Mouse (Mus musculus): ENCODE measurements around the gene Pgpep1.

Gene Pgpep1

DNA sequence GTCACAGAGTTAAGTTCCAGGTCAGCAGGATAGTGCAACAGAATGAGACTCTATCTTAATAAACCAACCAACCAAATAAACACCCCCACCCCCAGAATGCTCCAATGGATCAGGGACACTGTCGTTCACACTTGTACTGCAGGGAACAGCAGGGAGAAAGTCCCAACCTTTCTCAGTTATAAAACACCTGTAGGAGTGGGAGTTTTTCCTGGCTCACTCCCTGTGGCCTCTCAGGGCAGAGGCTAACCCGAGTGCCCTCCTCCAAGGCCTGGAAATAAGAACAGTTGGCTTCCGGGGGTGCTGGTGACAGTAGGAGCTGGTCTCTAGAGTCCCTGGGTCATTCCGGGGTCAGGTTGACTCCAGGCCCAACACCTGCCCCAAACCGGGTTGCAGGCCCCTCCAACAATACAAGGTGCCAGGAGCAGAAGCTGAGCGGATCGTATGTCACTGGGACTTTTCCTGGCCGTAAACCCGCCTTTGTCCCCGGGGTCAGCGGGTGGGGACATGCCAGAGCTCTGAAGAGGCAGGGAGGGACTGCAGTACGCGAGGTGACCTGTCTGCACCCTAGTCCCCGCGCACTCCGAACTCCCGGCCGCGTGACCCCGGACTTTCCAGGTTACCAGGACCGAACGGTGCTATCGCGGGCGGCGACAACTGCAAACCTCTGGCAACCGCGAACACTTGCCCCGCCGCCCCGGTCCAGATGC is 1.1 kb downstream of the Pgpep1 start:
- DNase-seq = no peak

DNA sequence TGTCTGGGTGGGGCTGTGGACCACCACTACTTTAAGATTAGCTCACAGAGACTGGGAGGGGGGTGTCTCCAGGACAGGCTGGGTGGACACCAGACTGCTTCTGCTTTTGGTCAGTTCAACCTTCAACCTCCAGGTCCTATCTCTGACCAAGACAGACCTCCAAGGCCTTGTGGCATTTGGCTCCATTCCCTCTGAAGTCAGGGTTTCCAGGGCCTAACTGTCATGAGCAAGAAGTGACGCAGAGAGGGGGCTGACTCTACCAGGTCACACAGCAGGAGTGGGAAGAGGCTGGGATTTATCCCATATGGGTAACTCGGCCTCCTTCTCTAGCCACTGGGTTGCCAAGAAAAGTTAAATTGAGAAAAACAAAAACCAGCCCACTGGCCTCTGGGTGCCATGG is 2.4 kb downstream of the Pgpep1 start:
- no peak for DNase-seq

DNA sequence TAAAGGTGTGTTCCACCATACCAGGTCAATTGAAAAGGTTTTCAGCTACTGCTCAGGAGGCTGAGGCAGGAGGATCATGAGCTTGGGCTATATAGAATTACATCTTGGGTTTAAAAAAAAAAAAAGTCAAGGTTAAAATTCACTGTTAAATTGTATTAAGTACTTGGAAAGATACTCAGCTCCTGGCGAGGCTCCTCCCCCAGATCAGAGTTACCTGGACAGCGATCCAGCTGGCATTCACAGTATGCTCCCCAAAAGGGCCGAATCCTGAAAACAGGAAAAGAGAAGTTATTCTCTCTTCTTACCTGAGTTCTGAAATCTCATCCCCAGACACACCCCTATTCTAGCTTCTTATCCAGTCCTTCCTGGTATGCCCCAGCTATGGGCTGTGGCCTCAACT is 3.0 kb downstream of the Pgpep1 start:
- DNase-seq = no peak

DNA sequence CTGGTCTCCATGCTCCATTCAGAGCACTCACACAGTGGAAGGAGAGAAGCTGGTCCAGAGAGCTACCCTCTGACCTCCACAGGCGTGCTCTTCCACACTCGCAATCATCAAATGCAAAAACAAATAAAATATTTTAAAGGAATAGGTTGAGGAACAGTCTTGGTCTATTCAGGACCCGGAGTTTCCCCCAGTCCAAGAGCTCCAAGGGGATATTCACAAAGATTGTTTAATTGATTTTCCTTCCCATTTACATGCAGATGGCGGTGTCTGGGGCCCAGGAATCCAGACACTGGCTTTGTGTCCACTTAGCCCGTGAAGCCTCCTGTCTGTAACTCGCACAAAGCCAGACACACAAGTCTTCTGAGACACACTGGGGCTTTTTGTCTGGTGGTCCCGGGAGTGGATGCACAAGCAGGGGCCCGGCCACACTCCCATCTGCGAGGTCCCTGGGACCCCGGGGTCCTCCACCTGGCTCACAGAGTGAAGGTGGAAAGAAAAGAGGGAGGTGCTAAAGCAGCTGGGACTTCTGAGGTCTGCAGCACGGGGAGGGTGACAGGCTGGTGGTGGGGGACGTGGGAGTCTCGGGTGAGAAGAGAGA is 3.9 kb downstream of the Pgpep1 start:
- DNase-seq = no peak

DNA sequence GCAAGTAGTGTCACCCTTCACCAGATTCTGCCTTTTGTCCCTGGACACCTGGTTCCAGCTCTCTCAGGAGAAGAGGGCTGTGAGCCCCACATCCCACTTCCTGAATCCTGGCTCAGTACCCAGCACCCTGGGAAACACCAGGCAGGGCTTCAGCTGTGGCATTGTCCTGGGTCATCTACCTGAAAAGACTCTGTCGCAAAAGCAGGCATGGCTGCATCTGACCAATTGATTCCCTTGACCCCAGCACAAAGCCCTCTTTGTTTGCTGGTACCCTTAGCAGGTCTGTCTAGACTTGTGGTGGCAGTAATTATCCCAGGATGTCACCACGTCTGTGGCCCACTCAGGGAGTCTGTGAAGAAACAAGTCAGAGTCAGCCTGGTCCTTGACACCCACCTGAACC is 4.7 kb downstream of the Pgpep1 start:
- no peak for DNase-seq

DNA sequence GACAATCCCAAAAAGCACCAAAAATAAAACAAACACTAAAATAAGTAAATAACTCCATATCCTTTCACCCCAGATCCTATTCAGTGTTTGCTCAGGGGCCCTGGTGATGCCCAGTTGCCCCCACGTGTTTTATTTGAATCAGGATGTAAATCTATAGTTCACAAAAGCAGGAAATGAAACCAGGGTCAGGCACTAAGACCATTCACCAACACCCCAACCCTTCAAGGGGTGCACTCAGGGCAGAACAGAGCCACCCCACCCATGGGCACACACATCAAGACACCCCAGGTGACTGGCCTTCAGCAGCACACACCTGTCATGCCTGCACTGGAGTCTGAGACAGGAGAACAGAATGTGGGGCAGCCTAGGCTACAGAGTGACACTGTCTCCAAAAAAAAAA is 6.1 kb downstream of the Pgpep1 start:
- no peak for DNase-seq

DNA sequence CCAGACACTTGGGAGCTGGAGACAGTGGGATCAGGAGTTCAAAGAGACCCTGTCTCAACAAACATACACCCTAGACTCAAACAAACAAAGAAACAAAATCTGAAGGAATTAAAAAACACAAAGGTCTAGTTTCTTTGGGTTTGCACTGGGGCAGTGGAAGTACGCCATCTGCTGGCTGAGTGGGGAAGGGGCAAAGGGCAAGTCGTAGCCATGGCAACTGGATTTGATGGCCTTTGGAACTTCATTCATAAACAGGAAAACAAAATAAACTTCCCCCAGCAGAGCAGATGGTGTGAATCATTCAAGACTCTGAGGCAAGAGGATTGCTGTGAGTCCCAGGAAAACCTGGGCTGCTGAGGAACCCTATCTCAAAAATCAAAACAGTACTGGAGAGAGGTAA is 7.0 kb downstream of the Pgpep1 start:
- peak; percentile 87 for DNase-seq

DNA sequence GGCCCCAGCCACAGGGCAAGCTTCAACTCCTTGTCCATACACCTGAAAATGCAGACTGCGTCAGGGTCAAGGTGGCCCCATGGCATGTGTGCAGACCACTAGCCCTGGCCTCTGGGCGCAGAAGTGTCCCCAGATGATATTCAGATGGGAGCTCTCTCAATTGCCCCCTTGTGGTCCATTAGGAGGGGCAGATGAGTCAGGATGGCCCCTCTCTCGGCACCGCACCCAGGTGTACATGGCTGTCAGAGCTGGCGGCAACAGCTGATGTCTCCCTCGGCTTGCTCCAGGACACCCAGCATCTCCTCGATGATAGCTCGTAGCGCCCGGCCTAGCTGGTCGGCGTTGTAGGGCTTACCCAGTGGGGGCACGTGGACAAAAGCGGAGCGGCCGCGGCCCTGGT is 9.8 kb downstream of the Pgpep1 start:
- DNase-seq = no peak

DNA sequence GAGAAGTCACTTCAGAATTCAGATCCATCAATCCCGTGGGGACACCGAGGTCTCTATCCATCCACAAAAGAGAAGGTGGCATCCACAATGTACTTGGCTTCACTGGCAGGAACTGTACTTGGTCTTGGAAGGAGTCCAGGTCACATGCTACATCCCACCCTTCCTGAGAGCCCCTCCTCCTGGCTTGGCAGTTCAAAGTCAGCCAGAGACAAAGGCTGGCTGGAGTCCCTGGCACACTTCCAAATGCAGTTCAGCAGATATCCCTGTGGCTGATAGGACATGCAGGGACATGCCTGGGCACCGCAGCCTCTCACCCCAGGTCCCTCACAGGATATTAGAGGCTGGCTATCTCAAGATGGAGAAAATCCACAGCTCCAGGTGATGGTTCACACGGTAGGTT is 10.9 kb downstream of the Pgpep1 start:
- peak; percentile 93 for DNase-seq

DNA sequence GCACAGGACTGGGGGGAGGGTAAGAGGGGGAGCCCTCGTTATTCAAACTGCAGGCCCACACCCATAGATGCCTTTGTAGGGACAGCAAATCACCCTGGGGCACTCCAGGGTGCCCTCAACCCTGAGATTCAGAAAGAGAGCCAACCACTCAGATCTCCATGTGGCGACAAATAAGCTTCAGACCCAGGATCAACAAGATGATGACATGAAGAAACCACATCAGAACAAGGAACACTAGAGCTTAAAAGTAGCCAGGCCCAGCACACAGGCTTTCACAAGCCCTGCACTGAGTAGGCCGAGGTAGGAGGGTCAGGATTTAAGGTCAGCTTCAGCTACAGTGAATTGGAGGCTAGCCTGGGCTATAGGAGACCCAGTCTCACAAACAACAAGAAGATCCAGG is 11.3 kb downstream of the Pgpep1 start:
- DNase-seq = no peak

DNA sequence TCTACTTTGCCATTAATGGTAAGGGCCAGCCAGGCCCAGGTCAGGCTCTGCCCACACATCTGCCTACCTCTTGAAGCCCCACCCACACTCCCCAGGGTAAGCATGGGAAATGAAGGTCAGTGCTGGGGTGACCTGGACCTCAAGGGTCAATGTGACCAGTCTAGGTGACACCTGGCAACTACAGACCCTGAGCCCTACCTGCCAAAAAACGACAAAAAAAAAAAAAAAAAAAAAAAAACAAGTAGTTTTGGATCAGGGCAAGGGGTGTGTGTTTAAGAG is 12.1 kb downstream of the Pgpep1 start:
- no peak for DNase-seq

DNA sequence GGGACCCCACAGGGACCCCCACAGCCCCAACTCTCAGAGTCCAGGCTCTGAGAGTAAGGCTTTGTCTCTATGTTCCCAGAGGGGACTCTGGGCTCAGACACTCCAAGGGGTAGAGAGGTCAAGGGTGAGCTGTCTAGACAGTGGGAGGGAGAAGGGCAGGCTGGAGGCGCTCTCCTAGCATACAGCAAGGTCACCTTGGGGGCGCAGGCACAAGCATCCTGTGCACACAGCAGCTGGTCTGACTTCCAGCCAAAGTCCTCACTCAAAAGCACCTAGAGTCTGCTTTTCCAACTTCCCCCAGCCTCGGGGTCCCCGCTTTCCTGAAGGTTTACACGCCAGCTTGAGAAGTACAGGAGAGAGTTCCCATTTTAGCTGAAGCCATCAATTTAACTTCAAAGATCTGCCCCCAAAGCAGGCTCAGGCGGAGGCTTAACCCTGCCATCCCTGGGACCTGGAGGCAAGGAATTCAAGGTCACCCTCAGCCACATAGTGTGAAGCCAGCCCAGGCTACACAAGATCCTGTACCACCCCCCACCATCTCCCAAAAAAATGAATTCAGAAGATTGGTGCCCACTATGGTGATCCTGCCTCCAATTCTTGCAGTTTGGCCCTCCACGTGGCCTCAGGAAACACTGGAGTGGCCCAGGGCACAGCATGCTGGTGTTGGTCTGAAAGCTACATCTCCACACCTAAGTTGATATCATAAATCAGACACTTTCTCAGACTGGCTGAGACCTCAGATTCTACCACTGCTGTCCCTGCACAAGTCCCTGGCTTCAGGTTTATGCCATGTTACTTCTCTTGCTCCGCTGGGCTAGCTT is 12.6 kb downstream of the Pgpep1 start:
- DNase-seq = no peak

DNA sequence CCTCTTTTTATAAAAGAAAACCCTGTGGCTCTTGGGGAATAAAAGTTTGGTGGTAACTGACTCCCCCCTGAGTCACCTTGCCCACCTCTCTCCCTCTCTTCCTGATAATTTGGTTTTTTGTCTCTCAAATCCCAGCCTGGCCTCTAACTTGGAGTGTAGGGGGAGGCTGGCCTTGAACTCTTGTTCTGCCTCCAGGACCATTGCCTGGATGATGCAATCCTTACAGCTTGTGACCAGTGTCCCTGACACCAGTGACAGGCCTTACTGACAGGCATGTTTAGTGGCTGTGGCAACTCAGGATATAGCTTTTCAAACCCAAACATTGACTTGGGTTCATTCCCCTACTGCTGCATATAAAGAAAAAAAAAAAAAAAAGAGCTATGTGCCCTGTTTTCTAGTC is 13.4 kb downstream of the Pgpep1 start:
- no peak for DNase-seq

DNA sequence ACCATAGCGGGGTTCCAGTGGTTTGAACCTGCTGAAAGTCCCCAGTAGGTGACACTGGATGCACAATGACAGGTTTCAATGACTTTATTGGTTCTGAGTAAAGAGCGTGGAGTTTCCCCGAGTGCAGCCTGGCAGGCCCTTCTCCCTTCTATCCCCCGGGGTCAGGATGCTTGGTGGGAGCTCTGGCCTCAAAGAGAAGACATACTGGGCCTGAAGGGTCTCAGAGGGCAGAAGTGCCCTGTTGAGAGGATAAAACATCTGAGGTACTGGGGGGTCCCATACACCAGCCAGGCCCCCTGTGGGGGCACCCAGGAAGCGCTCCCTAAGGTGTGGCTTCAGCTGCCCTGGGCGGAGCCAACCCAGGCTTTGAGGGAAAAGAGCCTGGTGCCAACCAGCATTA is 13.8 kb downstream of the Pgpep1 start:
- no peak for DNase-seq

DNA sequence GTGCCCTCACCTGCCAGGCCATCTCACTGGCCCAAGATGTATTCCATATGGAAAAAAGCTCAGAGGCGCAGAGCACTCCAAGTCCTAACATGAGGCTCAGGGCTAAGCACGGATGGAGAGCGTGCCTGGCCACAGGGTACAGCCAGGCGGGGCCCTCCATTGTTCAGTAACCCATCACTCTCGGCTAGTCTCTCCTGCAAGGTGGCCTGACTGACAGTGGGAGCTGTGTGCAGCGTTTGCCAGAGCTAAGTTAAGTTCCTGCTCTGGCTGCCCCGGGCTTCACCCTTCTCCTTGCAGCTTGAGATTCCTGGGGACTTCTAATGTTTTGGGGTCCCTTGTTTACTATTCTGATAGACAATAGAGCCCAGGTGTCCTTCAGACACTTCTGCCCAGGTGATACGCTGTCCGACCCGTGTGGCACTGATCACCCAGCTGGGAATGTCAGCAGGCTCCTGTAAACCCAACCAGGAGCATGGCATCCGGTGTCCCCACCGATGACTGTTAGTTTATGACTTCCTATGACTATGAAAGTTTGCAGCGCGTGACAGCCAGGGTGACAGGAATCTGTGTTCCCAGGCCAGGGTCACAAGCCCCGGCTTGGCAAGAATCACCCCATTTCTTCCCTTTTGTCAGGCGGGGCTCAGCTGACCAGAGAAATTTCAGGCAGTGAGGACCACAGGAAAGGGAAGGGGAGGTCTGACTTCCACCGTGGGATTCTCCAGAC is 14.5 kb downstream of the Pgpep1 start:
- peak; percentile 45 for DNase-seq

DNA sequence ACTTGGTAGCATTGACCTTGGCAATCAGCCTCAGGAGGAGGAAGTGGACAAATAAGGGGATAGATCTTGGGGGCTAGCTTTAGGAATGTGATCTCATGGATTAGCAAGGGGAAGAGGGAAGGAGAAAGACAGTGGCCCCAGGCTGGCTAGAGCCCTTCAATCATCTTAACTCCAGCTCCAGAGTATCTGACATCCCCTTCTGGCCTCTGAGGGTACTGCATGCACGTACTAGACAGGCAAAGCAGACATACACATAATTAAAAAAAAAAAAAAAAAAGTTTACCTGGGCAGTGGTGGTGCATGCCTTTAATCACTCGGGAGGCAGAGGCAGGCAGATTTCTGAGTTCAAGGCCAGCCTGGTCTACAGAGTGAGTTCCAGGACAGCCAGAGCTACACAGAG is 16.1 kb downstream of the Pgpep1 start:
- peak; percentile 53 for DNase-seq

DNA sequence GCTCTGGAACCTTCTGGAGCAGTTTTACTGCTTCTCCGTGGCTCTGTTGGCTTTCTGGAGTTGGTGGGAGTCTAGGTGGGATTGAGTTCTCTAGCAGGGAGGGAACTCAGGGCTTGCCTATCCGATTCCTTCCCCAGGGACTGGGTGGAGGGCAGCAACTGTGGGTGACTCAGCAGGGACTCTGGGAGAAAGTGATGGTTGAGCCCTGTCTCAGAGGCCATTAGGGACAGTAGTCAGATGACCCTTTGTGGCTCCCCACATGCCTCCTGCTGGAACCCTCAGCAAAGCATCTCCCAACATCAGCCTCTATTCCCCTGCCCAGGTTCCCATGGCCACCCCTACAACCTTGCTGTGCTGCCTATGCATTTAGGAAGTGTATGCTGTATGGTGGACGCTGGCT is 17.2 kb downstream of the Pgpep1 start:
- no peak for DNase-seq

DNA sequence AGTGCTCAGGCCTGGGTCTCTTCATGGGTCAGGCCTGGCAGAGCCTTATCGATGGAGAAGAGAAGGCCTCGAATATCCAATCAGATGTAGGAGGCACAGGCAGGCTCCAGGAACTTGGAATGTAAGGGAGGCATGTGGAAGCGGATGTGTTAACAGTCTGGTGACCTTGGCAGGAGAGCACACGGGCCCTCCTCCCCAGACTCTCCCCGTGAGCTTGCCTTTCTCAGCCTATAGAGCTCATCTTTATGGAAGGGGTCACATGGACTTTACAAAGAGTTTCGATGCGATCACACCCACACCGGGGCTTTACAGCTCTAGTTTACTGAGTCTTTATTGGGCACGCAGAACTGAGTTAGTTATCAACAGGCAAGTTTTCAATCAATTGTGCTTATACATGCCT is 21.4 kb downstream of the Pgpep1 start:
- DNase-seq = no peak

DNA sequence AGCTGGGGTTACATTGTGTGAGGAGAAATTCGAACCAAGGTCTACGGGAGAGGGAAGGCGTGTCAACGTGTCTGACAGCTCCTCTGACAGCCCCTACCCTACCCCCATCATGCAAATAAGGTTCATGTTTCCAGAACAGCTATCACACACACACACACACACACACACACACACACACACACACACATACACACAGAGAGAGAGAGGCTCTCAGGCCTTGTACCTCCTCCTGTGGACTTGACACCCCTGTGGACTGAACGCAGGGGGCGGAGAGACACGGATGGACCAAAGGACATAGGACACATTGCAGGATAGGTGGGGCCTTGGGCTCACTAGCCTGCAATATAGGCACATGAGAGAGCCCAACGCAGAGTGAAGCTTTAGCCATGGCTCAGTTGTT is 23.4 kb downstream of the Pgpep1 start:
- no peak for DNase-seq

DNA sequence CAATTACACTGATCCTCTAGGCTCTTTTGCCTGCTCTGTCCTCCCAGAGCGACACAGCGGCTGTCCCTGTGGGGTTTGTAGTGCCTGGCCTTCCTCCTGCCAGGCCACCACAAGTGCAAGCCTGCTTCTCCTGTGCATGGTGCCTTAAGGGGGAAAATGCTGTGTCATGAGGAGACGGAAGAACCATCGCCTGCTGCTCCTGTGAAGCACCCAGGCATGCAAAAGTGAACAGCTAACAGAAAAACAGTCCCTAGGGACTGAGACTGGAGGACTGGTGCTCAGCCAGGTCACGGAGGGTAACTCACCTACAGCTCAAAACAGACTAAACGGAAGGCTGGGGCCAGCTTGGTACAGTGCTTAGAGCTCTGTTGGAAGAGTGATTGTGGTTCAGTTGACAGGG is 24.7 kb downstream of the Pgpep1 start:
- DNase-seq = no peak

DNA sequence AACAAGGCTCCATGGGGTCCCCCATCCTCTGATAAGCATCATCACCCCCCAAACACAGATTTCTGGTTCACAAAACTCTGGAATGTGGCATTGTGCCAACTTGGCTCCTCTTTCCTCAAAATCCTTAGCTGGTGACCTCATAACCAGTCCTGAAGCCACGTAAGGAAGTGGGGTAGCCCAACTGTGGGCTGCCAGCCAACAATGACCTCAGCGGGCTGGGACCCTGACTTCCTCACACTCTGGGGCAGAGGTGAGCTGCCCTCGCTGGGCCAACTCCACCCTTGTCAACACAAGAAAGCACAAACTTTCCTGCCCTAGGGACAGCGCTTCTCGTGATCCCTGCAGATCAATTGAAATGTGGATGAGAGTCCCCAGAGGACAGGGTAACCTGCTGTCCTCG is 26.1 kb downstream of the Pgpep1 start:
- DNase-seq = peak; percentile 86

DNA sequence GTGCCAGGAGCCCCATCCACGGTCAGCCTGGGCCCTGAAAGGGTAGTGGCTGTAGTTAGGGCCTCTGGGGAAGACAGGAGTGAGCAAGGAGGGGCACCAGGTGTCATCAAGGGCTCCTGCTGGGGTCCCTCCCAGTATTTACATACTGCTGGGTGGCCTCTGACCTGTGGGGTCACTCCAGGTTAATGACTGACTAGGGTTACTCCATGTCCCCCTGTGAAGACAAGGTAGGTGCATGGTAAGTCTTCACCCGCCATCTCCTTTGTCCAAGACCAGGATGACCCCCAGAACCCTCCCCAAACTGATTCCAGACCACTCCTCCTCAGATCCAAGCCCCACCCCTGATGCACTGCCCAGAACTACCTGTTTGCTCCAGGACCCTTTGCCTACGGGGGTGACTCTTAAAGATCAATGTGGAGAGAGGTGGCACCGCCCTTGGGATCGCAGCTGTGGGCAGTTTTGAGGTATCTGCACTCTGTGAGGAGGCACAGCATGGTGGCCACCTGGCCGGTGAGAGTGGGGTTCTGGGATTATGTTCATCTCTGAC is 27.8 kb downstream of the Pgpep1 start, which contains the start of gene Gdf15:
Gene Gdf15 (minus strand): TSS at position 111 of the 547 bp plus-strand sequence.
- DNase-seq = no peak

DNA sequence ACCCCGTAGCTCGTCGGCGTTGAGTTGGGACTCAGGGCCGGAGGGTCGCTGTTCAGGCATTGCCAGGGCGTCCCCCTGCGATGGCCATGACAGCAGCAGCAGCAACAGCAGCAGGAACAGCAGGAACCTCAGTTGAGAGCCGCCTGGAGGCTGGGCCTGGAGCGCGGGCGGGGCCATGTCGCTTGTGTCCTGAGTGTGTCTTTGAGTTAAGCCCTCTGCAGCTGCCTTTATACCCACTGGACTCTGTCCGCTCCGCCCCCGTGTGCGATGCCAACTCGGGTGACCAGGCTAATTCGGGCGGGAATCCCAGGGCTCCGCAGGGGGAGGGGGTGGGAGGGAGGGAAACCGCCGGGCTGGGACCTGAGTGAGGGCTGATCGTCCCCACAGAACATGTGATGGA is 28.8 kb downstream of the Pgpep1 start:
- DNase-seq = peak; percentile 76
